Mouse (Mus musculus) ES-Bruce4 (cell line): Measurements from ENCODE around the gene Ints11.

ENCODE experiments used
- CTCF ChIP-seq: IDR thresholded peaks from one replicate; pipeline ENCODE4 v1.8.1; 2011; ENCODE audit warnings: low read depth, low read length
- EP300 ChIP-seq: IDR thresholded peaks from 2 replicates; pipeline ENCODE4 v1.6.1; 2011; ENCODE audit warnings: low read depth, low read length; ENCODE audit not compliant: insufficient read depth
- POLR2A ChIP-seq: IDR thresholded peaks from one replicate; pipeline ENCODE4 v1.8.1; 2011; ENCODE audit warnings: low read length; ENCODE audit not compliant: insufficient read depth

DNA sequence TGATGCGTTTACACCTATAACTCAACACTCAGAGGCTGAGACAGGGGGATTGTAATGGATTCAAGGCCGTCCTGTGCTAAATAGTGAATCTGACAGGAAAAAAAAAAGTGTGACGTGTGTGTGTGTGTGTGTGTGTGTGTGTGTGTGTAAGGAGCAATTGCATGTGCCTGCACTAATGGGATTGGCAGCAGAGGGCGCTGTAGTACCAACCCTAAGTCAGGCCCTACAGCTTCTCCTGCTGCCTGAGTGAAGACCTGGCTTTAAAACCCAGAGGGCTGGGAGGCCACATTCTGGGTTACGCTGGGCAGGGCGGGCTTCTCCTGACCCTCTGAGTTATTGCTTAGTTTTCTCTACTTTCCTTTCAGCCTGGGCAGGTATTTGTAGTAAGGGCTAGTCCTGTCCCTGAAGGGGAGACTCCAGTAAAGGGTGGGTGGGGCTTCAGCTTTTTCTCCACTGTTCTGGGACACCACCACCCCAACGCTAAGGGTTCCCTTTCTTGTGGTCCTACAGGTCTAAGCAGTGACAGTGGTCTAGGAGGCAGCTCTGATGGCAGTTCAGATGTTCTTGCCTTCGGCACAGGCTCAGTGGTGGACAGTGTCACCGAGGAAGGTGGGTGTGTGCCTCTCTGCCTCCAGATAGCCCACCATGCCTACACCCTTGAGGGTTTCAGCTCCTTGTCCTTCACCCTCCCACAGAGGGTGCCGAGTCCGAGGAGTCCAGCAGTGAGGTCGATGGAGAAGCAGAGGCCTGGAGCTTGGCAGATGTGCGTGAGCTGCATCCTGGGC, 35.2 kb downstream of the Ints11 start:
- peak; percentile 60 for TF ChIP-seq CTCF
- TF ChIP-seq EP300: no peak
- no peak for TF ChIP-seq POLR2A
